Mouse (Mus musculus) frontal cortex, postnatal 10 days (tissue): ENCODE data around the gene Pde2a.

ENCODE experiments used
- DNase-seq, 2 experiments: peaks; one replicate each; pipeline ENCODE4 v3.0.0; 2022; ENCODE audit warnings: low spot score in 2 of 2, mixed read lengths in 1 of 2

The Pde2a gene

GRCm38 (mm10) chr7:101453725-101454124, 32.2 kb downstream of the Pde2a start:
- DNase-seq: no peak

DNA sequence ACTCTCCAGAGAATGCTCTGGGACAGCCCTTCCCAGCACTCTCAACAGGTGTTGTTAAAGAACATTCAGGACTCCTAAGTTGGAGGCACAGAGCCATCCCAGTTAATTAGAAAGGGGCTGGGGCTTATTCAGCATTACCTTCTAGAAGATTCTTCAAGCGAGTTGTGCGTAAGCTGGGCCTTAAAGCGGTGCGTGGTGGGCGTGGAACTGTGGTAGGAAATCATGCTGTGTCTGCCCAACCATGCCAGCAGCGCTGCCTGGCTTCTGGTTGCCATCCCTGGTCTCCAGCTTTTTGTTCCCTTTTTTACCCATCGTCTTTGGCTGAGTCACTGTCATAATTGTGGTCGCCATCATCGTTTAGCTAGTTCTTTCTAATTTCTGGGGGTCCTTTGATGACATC, 33.0 kb downstream of the Pde2a start:
- DNase-seq: no peak

GRCm38 (mm10) chr7:101455141-101455540, 33.6 kb downstream of the Pde2a start:
- no peak for DNase-seq

GRCm38 (mm10) chr7:101456318-101456717, 34.8 kb downstream of the Pde2a start:
- DNase-seq: no peak

- DNase-seq: no peak
Observed at GRCm38 (mm10) chr7:101456789-101457188, 35.3 kb downstream of the Pde2a start.

GRCm38 (mm10) chr7:101457283-101457682, 35.8 kb downstream of the Pde2a start:
- DNase-seq: no peak

DNA sequence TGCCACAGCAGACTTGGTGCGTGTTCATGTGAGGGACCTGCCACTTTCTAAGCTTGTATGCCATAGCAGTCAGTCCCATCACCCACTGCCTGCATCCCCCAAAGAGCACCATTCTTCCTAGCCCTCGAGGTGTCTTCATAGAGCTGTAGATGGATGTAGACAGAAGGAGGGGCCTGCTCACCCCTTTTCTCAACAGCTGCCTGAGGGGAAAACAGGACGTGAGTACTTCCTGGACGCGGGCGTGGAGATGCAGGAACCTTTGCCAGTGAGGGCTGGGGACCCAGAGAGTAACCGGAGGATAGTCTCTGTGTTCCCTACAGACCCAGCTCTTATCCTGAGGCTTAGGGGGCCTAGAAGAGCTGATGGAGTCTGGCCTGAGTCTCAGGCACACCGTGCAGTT, 36.3 kb downstream of the Pde2a start:
- no peak for DNase-seq

DNA sequence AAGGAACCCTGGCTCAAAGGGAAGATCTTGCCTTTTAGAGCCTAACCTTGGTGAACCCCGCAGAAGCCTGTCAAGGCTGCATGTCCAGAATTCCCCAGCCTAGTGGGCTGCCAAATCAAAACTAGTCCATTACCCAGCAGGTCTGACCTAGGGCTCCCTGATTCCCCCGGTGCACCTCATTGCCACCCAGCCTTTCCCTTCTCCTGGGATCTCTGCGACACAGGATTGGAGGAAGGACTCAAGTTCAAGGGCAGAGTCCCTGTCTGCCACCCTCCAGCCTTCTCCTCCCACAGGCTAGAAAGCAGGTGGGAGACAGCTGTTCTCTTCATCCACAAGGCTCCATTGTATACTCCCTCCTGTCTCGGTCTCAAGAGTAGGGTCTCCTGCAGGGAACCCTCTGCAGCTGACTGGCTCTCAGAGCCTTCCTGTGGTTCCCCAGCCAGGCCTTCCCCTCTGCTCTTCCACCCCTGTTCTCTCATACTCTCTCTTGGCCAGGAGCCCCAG, 36.8 kb downstream of the Pde2a start:
- DNase-seq: no peak

GRCm38 (mm10) chr7:101459305-101459813, 37.9 kb downstream of the Pde2a start:
- DNase-seq: no peak

GRCm38 (mm10) chr7:101459923-101460607, 38.6 kb downstream of the Pde2a start:
- DNase-seq: no peak

DNA sequence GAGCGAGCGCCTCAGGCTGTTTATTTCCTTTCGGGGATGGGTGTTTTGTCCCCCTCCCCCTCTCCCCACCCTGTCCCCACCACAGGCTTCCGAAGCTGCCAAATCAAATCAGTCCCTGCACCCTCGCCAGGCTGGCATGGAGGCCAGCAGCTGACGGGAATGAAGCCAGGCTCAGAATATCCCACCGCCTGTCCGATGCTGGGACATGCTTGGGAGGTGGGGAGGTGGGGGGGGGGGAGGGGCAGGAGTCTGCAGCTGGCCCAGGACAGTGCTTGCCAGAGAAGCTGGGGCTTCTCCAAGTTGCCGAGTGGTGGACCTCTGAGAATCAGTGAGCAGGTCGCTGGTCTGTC, 39.1 kb downstream of the Pde2a start:
- no peak for DNase-seq

DNA sequence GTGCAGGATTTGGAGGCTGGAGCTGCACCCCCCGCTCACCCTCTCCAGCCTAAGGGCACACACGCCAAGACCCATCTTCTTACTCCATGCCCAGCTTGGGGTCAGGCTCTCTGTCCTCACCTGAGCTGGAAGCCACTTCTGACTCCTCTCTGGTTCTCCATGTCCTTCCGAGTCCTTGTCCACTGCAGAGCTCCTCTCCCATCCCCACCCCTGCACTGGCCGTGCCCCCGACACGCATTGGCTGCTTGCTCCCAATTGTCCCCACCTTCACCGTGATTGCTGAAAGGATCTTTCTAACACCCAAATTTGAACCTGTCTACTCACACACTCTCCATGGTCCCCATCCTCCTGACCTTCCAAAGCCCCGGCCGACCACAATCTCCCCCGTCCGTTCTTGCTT, 40.1 kb downstream of the Pde2a start:
- DNase-seq: no peak

- DNase-seq: no peak
Observed at GRCm38 (mm10) chr7:101462327-101463068, 41.0 kb downstream of the Pde2a start.

- no peak for DNase-seq
Observed at GRCm38 (mm10) chr7:101463665-101464271, 42.3 kb downstream of the Pde2a start.

GRCm38 (mm10) chr7:101464927-101465326, 43.4 kb downstream of the Pde2a start:
- no peak for DNase-seq

GRCm38 (mm10) chr7:101465392-101465791, 43.9 kb downstream of the Pde2a start:
- DNase-seq: no peak

DNA sequence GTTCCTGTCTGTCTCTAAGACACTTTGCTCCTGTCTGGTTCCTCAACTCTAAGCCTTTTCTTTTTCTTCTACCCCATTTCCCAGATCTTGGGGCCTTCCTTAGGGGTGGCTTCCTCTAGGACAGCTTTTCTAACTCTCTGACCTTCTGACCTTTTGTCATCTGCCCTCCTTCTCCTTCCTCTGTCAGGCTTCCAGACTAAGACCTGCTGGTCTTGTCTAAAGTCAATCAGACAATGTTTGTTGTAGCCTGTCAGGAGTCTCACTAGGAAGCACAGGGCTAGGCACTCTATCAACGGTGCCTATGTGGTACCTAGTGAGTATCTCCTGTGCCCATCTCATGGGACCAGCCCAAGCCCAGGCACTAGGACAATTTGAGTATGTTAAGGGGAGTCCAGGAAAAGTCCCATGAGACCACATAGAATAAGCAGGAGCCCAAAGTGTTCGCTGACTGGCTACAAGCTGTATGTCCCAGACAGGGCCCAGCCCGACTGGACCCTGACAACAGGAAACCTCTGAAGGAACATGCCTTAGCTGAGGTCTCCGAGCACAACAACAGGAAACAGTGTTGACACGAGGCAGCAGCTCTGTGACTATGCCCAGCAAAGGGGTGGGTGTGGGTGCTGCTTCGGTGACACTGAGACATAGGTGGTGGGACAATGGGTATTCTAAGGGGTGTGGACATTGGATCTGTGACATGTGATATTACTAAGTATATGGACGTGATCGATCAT, 44.5 kb downstream of the Pde2a start:
- no peak for DNase-seq

DNA sequence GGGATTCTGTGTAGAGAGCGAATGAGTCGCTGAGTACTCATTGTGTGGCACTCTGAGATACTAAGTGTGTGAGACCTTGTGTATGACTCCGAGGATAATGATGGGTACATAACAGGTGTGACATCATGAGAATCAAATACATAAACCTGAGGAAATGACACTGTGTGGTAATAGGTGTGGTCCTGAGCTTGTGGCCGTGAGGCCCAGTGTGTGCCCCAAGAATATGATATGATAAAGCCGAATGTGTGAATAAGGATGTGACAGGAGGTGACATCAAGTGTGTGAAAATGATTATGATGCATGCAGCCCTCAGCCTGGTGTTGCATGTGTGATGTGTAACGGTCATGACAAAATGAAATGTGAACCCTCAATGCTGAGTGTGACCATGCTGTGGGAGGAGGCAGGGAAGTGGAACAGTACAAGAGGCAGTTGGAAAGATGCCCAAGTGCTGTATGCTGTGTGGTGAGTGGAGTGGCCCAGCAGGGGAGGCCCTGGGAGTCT, 45.1 kb downstream of the Pde2a start:
- no peak for DNase-seq

- no peak for DNase-seq
Observed at GRCm38 (mm10) chr7:101471423-101471822, 49.9 kb downstream of the Pde2a start.

DNA sequence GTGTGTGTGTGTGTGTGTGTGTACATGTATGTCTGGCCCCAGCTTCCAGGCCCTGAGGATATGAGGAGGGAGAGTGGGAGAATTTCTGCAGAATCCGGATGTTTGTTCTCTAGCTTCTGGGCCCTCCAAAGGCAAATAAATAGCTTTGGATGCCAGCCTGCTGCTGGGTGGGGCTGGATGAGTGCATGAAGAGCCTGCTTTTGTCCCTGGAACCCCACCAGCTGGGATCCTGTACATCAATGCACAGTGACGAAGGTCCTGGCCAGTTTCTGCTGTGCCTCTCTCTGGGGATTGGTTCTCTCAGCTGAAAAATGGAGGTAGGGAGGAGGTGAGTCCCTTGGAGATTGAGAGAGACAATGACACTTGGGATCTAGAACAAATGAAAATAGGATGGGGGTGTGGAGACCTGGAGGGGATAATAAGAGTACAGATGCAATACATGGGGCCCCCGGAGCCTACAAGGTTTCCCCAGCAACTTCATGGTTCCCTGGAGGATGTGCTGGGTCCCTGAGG, 50.5 kb downstream of the Pde2a start:
- peak in 1 of 2 experiments; percentile 16 for DNase-seq
